Mouse (Mus musculus): ENCODE measurements at regions not wholly inside any gene's neighbourhood (a gene's known extent, or its start where the extent isn't known, plus 50 kb on each side); places are given as distances from the start of the nearest gene placed in this dataset.
"Not testable (repeated sequence)": the region's sequence is repeated elsewhere in the genome, so short reads cannot be mapped to it uniquely, and the experiment has no call there.

DNA sequence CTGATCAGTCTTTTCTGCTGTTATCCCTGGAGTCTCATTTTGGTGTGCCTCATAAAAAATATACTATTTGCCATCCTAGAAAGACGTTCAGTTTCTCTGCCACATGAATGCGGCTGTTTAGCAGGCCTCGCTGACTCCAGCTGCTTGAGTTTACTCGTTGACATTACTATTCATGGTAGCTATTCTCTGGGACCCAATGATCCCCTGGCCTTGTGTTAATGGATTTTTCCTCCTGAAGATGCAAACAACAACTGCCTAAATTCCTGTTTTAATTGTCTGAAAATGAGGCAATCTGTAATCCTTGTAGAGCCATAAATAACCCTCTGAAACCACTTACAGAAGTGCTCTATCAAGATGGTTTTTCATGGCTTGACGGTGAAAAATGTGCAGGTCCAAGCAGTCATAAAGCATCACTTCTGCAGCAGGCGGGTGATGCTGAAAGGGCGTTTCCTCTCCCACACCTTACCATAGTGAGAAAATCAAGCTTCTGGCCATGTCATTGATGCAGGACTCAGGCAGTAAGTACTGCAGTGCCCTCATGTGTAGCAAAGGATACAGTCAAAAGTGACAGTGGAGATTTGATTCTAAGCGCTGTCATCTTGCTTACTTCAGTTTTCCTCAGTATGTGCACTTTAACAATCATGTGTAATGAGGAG, 419.7 kb upstream of the Lrp1b start:
- H3K9ac ChIP-seq: no peak overlapping the region
- no peak for TF ChIP-seq CTCF (IDR thresholded peaks at IDR 0.05; ENCODE audit: low read depth)
- no peak overlapping the region for H3K4me3 ChIP-seq (ENCODE audit: low read depth, low read length)
- H3K27me3 ChIP-seq (ENCODE audit: insufficient read depth, low read length): no peaks in the 10 kb centered on the region
- no peaks in the 10 kb centered on the region for H3K9me3 ChIP-seq (ENCODE audit: low read length)
- DNase-seq: no peak
- no peaks in the 10 kb centered on the region for H3K36me3 ChIP-seq (ENCODE audit: insufficient read depth)
- ATAC-seq: 0 out of 2 replicates have a peak, but pooled peaks have one; percentile 23
- 67% methylated on average over 8 of the region's 8 CpGs for WGBS
- no peaks in the 10 kb centered on the region for H3K4me1 ChIP-seq (ENCODE audit: insufficient read depth)
- H3K4me2 ChIP-seq (ENCODE audit: low read depth): no peak overlapping the region
- H3K27ac ChIP-seq (ENCODE audit: low read depth, low read length): no peak overlapping the region

GRCm38 (mm10) chr2:43097560-43098233, 444.3 kb upstream of the Lrp1b start:
- H3K4me1 ChIP-seq (ENCODE audit: insufficient read depth): no peaks in the 10 kb centered on the region
- H3K36me3 ChIP-seq (ENCODE audit: insufficient read depth): no peaks in the 10 kb centered on the region
- peak; percentile 95 for ATAC-seq
- 50% methylated on average over 4 of the region's 4 CpGs for WGBS
- H3K27me3 ChIP-seq (ENCODE audit: insufficient read depth, low read length): no peaks in the 10 kb centered on the region
- DNase-seq: peak; percentile 77
- no peaks in the 10 kb centered on the region for H3K9me3 ChIP-seq (ENCODE audit: low read length)
- no peak for TF ChIP-seq CTCF (IDR thresholded peaks at IDR 0.05; ENCODE audit: low read depth)
- no peak overlapping the region for H3K4me2 ChIP-seq (ENCODE audit: low read depth)
- H3K9ac ChIP-seq: no peak overlapping the region
- no peak overlapping the region for H3K27ac ChIP-seq (ENCODE audit: low read depth, low read length)
- no peak overlapping the region for H3K4me3 ChIP-seq (ENCODE audit: low read depth, low read length)

- Histone ChIP-seq H3K4me2 (ENCODE audit: low read depth) (no peak overlapping the region), H3K9me3 (ENCODE audit: low read length) (no peaks in the 10 kb centered on the region), H3K27me3 (ENCODE audit: insufficient read depth, low read length) (no peaks in the 10 kb centered on the region), H3K9ac (no peak overlapping the region), H3K27ac (ENCODE audit: low read depth, low read length) (no peak overlapping the region), H3K4me1 (ENCODE audit: insufficient read depth) (no peaks in the 10 kb centered on the region), H3K36me3 (ENCODE audit: insufficient read depth) (no peaks in the 10 kb centered on the region), H3K4me3 (ENCODE audit: low read depth, low read length) (no peak overlapping the region)
- WGBS: 71% methylated on average over 1 of the region's 1 CpGs
- no peak for TF ChIP-seq CTCF (IDR thresholded peaks at IDR 0.05; ENCODE audit: low read depth)
- ATAC-seq (no peak), DNase-seq (peak; percentile 1)
Measured at GRCm38 (mm10) chr2:43119862-43120261, 435.3 kb upstream of the Kynu start.

DNA sequence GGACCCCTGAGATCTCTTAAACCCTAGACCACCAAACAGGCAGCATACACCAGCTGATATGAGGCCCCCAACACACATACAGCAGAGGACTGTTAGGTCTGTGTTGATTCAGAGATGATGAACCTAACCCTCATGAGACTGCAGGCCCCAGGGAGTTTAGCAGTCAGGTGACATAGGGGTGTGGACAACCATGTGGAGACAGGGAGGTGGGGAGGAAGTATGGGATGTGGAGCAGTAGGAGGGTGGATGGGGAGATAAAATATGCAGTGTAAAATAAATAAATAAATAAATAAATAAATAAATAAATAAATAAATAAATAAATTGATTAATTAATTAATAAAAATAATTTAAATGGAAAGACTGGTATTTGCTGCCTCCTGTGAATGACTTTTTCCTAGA, 401.6 kb upstream of the Kynu start:
- no peaks in the 10 kb centered on the region for H3K4me1 ChIP-seq (ENCODE audit: insufficient read depth)
- no peak overlapping the region for H3K9ac ChIP-seq
- H3K27ac ChIP-seq (ENCODE audit: low read depth, low read length): no peak overlapping the region
- H3K4me3 ChIP-seq (ENCODE audit: low read depth, low read length): no peak overlapping the region
- DNase-seq (no peak), ATAC-seq (no peak)
- no peak overlapping the region for H3K4me2 ChIP-seq (ENCODE audit: low read depth)
- no peaks in the 10 kb centered on the region for H3K27me3 ChIP-seq (ENCODE audit: insufficient read depth, low read length)
- H3K9me3 ChIP-seq (ENCODE audit: low read length): no peaks in the 10 kb centered on the region
- no peaks in the 10 kb centered on the region for H3K36me3 ChIP-seq (ENCODE audit: insufficient read depth)
- no peak for TF ChIP-seq CTCF (IDR thresholded peaks at IDR 0.05; ENCODE audit: low read depth)

- no peak for DNase-seq
- no peak overlapping the region for H3K27ac ChIP-seq (ENCODE audit: low read depth, low read length)
- no peak overlapping the region for H3K4me3 ChIP-seq (ENCODE audit: low read depth, low read length)
- no peak overlapping the region for H3K4me2 ChIP-seq (ENCODE audit: low read depth)
- no peak overlapping the region for H3K9ac ChIP-seq
- no peak for TF ChIP-seq CTCF (IDR thresholded peaks at IDR 0.05; ENCODE audit: low read depth)
- no peaks in the 10 kb centered on the region for H3K36me3 ChIP-seq (ENCODE audit: insufficient read depth)
- no peaks in the 10 kb centered on the region for H3K9me3 ChIP-seq (ENCODE audit: low read length)
- H3K4me1 ChIP-seq (ENCODE audit: insufficient read depth): no peaks in the 10 kb centered on the region
- ATAC-seq: no peak
- no peaks in the 10 kb centered on the region for H3K27me3 ChIP-seq (ENCODE audit: insufficient read depth, low read length)
Measured at GRCm38 (mm10) chr2:43182105-43182504, 373.0 kb upstream of the Kynu start.

- not testable (repeated sequence) for H3K4me2 ChIP-seq (ENCODE audit: low read depth); H3K9ac ChIP-seq; H3K9me3 ChIP-seq (ENCODE audit: low read length); H3K36me3 ChIP-seq (ENCODE audit: insufficient read depth); H3K27me3 ChIP-seq (ENCODE audit: insufficient read depth, low read length); H3K4me1 ChIP-seq (ENCODE audit: insufficient read depth); H3K27ac ChIP-seq (ENCODE audit: low read depth, low read length); ATAC-seq; DNase-seq; H3K4me3 ChIP-seq (ENCODE audit: low read depth, low read length)
- 95% methylated on average over 15 of the region's 15 CpGs for WGBS
Measured at GRCm38 (mm10) chr2:43195531-43195930, 359.6 kb upstream of the Kynu start.

DNA sequence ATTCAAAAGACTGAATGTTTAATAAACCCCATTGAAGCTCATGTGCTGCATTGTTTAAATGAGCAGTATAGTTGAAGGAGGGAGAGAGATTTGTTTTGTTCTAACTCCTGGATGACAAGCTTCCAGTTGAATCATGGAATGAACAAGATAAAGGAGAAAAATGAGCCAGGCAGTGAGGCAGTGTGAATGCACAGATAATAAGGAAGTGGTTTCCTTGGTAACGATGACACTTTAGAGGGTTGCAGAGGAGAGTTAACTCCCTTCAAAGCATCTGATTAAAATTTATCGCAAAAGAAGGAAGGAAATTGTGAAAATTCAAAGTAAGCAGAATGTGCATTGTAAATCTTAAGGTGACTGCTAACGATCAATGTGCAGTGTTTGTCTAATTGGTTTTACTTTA, 346.9 kb upstream of the Kynu start:
- H3K36me3 ChIP-seq (ENCODE audit: insufficient read depth): no peaks in the 10 kb centered on the region
- 25% methylated on average over 3 of the region's 3 CpGs for WGBS
- no peak overlapping the region for H3K4me2 ChIP-seq (ENCODE audit: low read depth)
- 0 out of 2 replicates have a peak overlapping the region, but pooled peaks have one; percentile 23 for H3K27ac ChIP-seq (ENCODE audit: low read depth, low read length)
- H3K4me1 ChIP-seq (ENCODE audit: insufficient read depth): no peaks in the 10 kb centered on the region
- peak; percentile 93 for ATAC-seq
- no peak for TF ChIP-seq CTCF (IDR thresholded peaks at IDR 0.05; ENCODE audit: low read depth)
- H3K27me3 ChIP-seq (ENCODE audit: insufficient read depth, low read length): no peaks in the 10 kb centered on the region
- no peaks in the 10 kb centered on the region for H3K9me3 ChIP-seq (ENCODE audit: low read length)
- DNase-seq: peak; percentile 54
- H3K9ac ChIP-seq: no peak overlapping the region
- no peak overlapping the region for H3K4me3 ChIP-seq (ENCODE audit: low read depth, low read length)
